Mouse (Mus musculus) CD4-positive helper T cell, adult 2 months (primary cell): ENCODE results near the gene Cdsn.

Experiments used
- DNase-seq: peaks from one replicate; pipeline ENCODE4 v3.0.0-alpha.2; 2012; ENCODE audit warnings: low read depth, missing footprints, low spot score

The Cdsn gene

DNA sequence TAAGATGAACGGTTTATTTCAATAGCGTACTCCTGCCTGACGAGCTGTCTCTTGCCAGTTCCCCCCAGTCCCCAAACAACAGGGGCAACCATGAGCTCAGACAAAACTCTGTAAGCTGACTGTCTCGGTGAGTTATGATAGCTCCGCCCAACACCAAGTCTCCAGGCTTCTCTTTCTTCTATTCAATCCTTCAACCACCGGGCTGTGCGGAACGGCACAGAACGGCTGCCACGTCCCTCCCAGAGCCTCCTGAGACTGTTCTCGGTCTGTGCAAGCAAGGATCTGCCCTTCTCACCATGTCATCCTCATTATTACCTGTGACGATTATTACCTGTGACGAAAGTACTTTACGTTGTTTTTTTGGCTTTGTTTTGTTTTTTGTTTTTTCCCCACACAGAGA lies 18.9 kb downstream of the Cdsn start:
- no peak for DNase-seq

DNA sequence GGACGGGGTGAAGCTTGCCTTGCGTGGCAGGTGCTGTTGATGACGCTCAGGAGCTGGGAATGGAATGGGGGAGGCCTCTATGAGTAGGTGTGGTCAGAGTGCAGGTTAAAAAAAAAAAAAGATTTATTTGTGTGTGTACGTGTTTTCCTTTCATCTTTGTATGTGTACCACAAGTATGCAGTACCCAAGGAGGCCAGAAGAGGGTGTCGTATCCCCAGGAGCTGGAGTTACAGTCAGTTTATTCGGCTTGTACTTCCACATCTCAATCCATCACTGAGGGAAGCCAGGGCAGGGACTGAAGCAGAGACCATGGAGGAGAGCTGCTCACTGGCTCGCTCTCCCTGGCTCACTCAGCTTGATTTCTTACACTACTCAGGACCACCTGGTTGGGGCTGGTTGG lies 19.5 kb downstream of the Cdsn start:
- DNase-seq, result no peak

DNA sequence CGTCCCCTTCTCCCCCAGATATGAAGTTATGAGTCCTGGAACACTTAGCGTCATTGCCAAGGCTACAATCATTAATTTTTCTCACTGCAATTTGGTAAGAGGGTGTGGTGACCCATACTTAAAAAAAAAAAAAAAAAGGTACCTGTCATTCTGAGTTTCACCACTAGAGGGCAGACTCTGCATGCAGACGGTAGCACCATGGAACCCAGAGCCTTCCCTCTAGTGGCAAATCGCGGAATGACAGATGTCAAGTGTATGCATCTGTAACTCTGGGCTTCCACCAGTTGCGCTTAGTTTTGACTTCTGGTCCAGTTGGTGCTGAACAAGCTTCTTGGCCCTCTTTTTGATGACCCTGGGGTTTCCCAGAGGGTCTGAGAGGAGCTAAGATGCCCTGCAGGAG lies 26.3 kb downstream of the Cdsn start:
- peak; percentile 89 for DNase-seq

DNA sequence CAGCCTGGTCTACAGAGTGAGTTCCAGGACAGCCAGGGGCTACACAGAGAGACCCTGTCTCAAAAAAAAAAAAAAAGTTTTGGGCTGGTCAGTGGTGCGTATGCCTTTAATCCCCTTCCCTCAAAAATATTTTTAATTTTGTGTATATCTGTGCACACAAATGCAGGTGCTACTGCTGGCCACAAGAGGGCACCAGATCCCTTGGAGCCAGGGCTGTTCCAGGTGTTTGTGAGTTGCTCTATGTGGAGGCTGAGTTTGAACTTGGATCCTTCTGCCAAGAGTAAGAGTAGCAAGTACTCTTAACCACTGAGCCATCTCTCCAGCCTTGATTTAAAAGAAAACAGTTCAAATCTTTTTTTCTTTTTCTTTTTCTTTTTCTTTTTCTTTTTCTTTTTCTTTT lies 31.0 kb downstream of the Cdsn start:
- peak; percentile 31 for DNase-seq

DNA sequence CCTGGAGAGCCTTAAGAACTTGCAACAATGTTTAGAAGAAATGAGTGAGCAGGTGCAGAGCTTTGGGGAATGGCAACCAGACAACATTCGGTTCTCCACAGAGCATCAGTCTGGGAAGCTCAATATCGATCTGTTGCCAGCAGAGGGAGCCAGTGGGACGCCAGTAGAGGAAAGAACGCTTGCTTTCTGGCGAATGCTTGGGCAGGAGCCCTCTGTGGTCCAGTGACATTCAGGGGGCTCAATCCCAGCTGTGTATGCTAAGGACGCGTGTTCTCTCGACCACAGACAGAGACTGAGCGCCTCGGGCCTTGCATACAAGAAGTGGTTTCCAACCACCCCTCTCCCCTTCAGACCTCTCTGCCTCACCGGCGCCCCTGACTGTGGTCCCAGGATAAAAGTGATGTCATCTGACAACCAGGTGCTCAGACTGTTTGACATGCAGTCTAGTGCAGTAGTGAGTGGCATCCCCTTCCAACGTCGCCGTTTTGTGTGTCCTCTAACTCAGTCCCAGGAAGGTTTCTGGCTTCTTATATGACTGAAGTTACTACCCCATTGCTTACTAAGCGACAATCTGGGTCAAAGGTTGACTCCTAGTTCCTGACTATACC lies 32.5 kb downstream of the Cdsn start:
- DNase-seq, result peak; percentile 67

DNA sequence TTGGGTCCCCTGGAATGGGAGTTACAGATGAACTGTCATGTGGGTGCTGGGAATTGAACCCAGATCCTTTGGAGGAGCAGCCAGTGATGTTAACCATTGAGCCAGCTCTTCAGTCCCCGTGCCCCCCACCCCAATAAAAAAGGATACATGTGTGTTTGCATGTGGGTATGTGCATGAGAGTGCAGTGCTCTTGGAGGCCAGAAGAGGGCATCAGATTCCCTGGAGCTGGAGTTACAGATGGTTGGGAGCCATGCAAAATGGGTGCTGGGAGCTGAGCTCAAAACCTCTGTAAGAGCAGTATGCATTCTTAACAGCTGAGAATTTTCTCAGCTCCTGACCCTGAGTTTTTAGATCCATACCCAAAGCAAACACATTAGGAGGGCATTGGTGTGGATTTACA lies 35.4 kb downstream of the Cdsn start:
- DNase-seq, result no peak

DNA sequence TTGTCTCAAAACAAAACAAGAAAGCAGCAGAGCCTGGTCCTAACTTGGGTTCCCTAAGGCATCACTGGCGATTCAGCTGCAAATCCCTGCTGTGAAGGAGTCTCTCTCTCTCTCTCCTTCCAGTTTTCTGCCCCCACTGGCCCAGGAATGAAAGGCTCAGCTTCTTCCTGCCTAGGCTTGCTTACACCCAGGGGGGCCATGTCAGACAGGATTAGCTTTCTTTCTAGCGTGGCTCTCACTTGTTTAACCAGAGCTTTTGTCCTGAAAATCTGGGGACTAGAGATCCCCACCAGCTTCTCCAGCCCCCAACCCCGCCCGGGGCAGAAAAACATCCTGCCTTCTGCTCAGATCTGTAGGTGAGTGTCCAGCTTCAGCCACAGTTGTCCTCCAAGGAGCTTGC lies 36.5 kb downstream of the Cdsn start:
- no peak for DNase-seq

DNA sequence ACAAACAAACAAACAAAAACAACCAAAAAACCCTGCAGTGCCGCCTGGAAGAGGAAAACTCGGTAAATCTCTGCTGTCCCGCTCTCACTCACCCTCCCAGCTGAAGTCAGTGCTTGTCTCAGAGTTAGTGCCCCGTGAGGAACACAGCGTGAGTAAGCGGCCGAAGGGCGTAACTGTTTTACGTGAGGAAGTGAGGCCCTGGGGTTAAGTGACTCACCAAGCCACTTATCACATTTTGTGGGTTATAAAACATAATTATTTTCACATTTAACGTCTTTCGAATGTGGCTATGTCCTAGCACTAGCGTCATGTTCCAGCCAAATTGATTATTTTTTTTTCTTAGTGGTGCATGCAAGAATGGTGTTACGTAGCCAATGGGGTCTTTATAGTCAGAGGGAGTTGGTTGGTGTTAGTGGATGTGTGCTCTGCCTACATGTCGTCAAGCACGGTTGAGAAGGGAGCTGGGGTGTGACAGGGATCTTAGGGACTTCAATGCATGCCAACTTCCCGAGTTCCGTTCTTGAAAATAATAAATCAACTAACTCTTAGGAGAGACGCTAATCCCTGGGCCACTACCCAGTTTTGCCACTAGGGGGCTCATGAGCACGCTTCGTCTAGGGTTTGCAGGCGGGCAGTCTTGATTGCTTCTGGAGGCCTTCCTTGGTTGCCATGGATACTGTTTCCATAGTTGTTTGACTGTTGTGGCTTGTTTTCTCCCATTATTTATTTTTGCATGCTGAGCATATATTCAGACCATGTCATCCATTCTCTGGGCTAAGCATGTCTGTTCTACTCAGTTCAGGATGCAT lies 38.7 kb downstream of the Cdsn start:
- peak; percentile 78 for DNase-seq

DNA sequence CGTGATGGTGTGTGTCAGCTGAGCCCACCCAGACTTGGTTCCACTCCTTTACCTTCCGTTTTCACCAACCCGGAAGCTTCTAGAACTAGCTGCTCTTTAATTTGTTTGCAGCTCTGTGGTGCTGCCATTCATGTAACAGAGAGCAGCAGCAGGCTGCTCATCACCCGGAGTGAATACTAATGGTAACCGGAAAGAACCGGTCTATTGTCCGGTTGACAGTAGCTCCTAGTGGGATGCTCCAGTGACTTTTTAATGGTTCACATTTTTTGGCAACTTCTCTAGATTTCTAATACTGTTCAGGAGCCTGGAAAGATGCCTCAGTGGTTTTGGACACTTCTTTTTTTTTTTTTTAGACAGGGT lies 39.3 kb downstream of the Cdsn start:
- no peak for DNase-seq

DNA sequence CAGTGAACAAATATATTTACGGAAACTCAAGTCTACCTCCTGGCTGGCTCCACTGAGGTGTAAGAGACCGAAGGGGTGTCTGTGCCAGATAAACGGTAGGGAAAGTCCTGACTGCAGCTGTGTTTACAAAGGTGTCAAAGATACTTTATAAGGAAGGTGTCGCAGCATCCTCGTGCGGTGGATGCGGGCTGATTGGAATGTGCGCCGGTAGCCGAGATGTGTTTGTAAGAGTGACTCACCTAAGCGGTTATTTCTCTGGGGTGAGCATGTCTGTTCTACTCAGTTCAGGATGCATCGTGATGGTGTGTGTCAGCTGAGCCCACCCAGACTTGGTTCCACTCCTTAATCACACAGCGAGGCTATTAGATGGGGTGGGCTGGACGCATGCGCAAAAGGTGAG lies 39.8 kb downstream of the Cdsn start:
- no peak for DNase-seq

DNA sequence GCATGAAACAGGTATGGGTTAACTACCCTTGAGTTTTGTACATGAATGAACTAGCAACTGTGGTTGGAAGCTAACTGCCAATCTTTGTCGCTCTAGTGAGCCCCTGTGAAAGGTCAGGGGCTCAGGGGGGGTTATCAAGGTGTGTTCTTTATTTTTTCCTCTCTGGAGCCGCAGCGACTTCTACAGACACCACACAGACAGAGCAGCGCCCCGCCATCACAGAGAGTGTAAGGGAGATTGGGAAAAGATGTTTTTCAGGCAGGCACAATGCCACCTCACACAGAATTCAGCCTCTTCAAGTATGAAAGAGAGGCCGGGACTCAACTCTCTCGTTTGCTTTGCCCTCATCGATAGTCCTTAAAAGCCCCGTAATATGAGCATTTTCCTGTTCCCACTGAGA lies 40.2 kb downstream of the Cdsn start:
- DNase-seq, result no peak

DNA sequence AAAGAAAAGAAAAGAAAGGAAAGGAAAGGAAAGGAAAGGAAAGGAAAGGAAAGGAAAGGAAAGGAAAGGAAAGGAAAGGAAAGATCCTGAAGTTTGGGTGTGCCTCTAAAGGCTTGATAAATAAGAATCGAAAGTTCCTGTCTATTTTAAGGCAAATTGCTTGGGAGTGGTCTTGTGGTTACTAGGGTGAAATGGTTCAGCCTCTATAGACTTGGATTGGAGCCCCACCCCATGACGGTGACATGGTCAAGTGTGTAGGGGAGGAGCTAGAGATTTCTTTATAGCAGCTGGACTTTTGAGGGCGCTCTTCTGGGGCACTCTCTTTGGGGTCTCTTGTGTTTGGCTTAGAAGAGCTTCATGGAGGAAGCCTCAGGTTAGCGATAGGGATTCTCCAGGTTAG lies 41.9 kb downstream of the Cdsn start:
- no peak for DNase-seq

DNA sequence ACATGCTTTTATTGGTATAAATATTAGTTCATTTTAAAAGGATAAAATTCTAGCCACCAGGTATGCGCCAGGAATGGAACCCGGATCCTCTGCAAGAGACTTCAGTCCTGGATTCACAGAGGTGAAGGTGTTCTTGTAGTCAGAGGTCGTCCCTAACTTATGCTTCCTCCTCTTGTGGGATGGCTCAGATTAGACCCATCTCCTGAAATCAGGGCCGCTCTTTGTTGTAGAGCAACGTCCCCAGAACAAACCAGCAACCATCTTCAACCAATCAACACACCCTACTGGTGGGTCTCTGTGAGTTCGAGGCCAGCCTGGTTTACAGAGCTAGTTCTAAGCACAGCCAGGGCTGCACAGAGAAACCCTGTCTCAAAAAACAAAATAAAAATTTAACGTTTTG lies 42.5 kb downstream of the Cdsn start:
- DNase-seq, result no peak

DNA sequence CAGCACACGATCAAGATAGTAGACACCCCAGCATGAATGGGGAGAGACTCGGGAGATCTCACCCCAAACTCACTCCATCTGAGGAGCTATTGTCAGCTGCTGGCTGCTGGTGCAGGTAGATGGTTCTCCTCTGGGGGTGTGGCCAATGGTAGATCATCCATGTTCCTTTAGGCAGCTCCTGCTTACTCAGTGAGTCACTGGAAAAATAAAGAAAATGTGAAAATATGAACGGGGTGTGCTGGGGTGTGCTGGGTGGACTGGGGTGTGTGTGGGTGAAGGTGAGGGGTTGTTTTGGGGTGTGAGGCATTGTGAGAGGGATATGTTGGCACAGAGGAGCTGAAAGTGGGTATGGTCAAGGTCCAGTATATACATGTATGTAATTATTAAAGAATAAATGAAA lies 45.5 kb downstream of the Cdsn start:
- DNase-seq, result no peak

DNA sequence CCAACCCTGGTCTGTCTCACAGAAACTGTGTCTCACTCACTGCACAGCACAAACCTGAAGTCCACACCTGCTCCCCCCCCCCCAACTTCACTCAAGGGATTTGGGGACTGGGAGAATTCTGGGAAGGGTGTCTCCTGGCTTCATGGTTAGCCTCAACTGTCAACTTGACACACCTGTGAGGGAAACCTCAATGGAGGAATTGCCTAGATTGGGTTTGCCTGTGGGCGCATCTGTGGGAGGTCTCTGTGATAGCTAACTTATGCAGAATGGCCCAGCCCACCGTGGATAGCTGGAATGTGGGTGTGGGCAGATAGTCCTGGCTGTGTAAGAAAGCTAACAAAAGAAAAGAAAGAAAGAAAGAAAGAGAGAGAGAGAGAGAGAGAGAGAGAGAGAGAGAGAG lies 49.3 kb downstream of the Cdsn start, which contains the start of gene Sfta2:
Sfta2 (plus strand) TSS at position 301 of the 400 bp plus-strand sequence.
- no peak for DNase-seq

DNA sequence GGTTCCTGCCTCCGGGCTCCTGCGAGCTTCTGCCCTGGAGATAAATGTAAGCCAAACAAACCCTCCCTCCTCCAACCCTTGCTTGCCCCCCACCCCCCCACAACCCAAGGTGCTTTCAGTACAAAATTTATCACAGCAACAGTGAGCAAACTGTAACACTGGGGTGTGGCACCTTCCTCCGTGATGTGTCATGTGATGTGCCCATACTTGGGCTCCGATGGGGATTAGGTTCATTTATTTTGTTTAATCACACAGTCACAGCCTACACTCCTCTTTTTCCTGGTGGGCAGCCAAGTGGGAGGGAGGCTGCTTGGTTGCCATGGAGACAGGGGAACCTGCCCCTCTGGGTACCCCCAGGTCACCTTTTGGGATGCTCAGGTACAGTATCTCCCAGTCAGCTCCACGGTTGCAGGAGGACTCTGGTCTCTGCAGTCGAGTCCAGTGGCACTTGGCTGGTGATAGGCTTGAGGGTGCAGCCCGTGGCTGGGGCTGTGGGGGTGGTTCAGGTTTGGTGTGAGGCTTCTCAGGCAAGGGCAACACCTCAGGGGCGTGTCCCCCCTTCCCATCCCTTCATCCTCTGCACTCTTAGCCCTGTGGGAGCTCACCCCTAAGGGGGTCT lies 49.9 kb downstream of the Cdsn start:
- DNase-seq, result no peak
